Mouse (Mus musculus) myocyte (in vitro differentiated cells): ENCODE measurements at regions not wholly inside any gene's neighbourhood (a gene's known extent, or its start where the extent isn't known, plus 50 kb on each side); places are given as distances from the start of the nearest gene placed in this dataset.

Source experiments
- H3K27me3 ChIP-seq: one replicate; pipeline ENCODE4 v1.6.1; 2011; ENCODE audit not compliant: control insufficient read depth, insufficient read depth, insufficient read length
- H3K36me3 ChIP-seq: one replicate; pipeline ENCODE4 v1.6.1; 2011; ENCODE audit not compliant: control insufficient read depth, insufficient read depth
- H3K4me2 ChIP-seq: one replicate; pipeline ENCODE4 v1.6.1; 2011; ENCODE audit warnings: low read depth, control low read depth
- H3K4me3 ChIP-seq: one replicate; pipeline ENCODE4 v1.5.1; 2011; ENCODE audit warnings: mild to moderate bottlenecking, control low read depth, moderate library complexity
- H3K79me2 ChIP-seq: one replicate; pipeline ENCODE4 v1.6.1; 2011; ENCODE audit not compliant: control insufficient read depth, insufficient read depth
- H3ac ChIP-seq: one replicate; pipeline ENCODE4 v1.6.1; 2011; ENCODE audit not compliant: control insufficient read depth, insufficient read length
- CEBPB ChIP-seq: IDR thresholded peaks from 2 replicates; pipeline ENCODE4 v1.6.1; 2011; ENCODE audit warnings: mild to moderate bottlenecking, moderate library complexity; ENCODE audit not compliant: poor library complexity, insufficient read depth, severe bottlenecking
- E2F4 ChIP-seq: IDR thresholded peaks from one replicate; pipeline ENCODE4 v1.6.1; 2011; ENCODE audit warnings: mild to moderate bottlenecking, control low read depth, moderate library complexity; ENCODE audit not compliant: insufficient read depth
- MAX ChIP-seq: IDR thresholded peaks from one replicate; pipeline ENCODE4 v1.6.1; 2011; ENCODE audit warnings: low read depth, mild to moderate bottlenecking, control low read depth
- MYOD1 ChIP-seq, 3 experiments: IDR thresholded peaks; one replicate each; pipeline ENCODE4 v1.6.1; 2011; ENCODE audit warnings: control low read depth in 2 of 3, low read depth in 2 of 3, mild to moderate bottlenecking in 2 of 3, moderate library complexity in 1 of 3; ENCODE audit not compliant: insufficient read length in 2 of 3, control insufficient read depth in 1 of 3
- MYOG ChIP-seq, 3 experiments: IDR thresholded peaks; one replicate each; pipeline ENCODE4 v1.6.1; 2011; ENCODE audit warnings: control low read depth in 2 of 3, low read depth in 2 of 3, mild to moderate bottlenecking in 2 of 3; ENCODE audit not compliant: insufficient read length in 2 of 3, control insufficient read depth in 1 of 3, insufficient read depth in 1 of 3
- POLR2A ChIP-seq: IDR thresholded peaks from one replicate; pipeline ENCODE4 v1.6.1; 2011; ENCODE audit warnings: low read depth, mild to moderate bottlenecking, control low read depth, moderate library complexity; ENCODE audit not compliant: insufficient read length
- POLR2AphosphoS2 ChIP-seq: IDR thresholded peaks from one replicate; pipeline ENCODE4 v1.6.1; 2011; ENCODE audit warnings: low read depth, control low read depth; ENCODE audit not compliant: insufficient read length
- REST ChIP-seq: IDR thresholded peaks from one replicate; pipeline ENCODE4 v1.6.1; 2011; ENCODE audit warnings: mild to moderate bottlenecking, control low read depth, moderate library complexity; ENCODE audit not compliant: insufficient read depth, insufficient read length
- SRF ChIP-seq: IDR thresholded peaks from one replicate; pipeline ENCODE4 v1.6.1; 2011; ENCODE audit warnings: low read depth; ENCODE audit not compliant: control insufficient read depth, insufficient read length
- TCF12 ChIP-seq: IDR thresholded peaks from one replicate; pipeline ENCODE4 v1.6.1; 2011; ENCODE audit warnings: mild to moderate bottlenecking, control low read depth; ENCODE audit not compliant: poor library complexity, insufficient read depth, severe bottlenecking
- TCF3 ChIP-seq: IDR thresholded peaks from one replicate; pipeline ENCODE4 v1.6.1; 2011; ENCODE audit warnings: low read depth, control low read depth; ENCODE audit not compliant: insufficient read length
- USF1 ChIP-seq: IDR thresholded peaks from one replicate; pipeline ENCODE4 v1.6.1; 2011; ENCODE audit warnings: low read depth, mild to moderate bottlenecking, control low read depth, moderate library complexity

DNA sequence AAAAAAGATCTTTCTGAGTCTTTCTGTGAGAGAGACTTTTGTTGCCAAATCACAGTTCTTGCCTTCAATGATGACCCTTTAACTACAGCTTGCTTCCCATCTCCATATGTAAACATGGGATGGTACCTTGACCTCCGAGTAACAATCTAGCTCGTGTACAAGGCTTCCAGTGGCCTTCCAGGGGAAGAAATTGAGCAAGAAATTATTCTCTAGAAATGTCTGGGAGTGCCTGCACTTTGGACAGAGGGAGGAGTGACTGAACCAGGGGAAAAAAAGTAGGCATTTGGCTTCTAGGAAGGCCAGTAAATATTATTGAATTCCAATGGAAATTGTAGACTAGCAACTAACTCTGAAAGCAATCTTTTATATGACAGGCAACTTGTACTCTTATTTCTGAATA is 287.8 kb upstream of the Mpdz start:
- H3K79me2 ChIP-seq, result no peaks in the 10 kb centered on the region
- H3K4me3 ChIP-seq, result no peak overlapping the region
- H3ac ChIP-seq, result no peak overlapping the region
- H3K4me2 ChIP-seq, result no peak overlapping the region
- no peaks in the 10 kb centered on the region for H3K27me3 ChIP-seq
- TF ChIP-seq TCF12 (no peak), USF1 (no peak), SRF (no peak), MYOD1 (IDR thresholded peaks at IDR 0.05; ENCODE audit: control insufficient read depth in 1 of 3, insufficient read length in 2 of 3, low read depth in 2 of 3) (no peak), POLR2AphosphoS2 (no peak), POLR2A (no peak), REST (no peak), CEBPB (no peak), MAX (no peak), E2F4 (no peak), MYOG (IDR thresholded peaks at IDR 0.05; ENCODE audit: control insufficient read depth in 1 of 3, insufficient read depth in 1 of 3, insufficient read length in 2 of 3, low read depth in 2 of 3) (no peak), TCF3 (no peak)
- H3K36me3 ChIP-seq, result no peaks in the 10 kb centered on the region

DNA sequence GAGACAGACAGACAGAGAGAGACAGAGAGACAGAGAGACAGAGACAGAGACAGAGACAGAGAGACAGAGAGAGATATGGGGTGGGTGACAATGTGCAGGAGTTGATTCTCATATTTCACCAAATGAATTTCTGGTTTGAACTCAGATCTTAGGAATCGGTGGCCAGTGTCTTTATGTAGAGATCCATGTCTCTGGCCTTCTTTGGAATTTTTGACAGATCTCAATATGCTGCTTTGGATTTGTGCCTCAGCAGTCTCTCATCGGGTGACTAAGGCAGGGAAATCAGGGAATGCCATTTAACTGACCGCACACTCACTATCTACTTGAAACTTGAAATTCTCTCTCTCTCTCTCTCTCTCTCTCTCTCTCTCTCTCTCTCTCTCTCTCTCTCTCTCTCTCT is 286.3 kb upstream of the Mpdz start:
- Histone ChIP-seq H3K4me2 (no peak overlapping the region), H3K36me3 (no peaks in the 10 kb centered on the region), H3K79me2 (no peaks in the 10 kb centered on the region), H3K4me3 (no peak overlapping the region), H3K27me3 (no peaks in the 10 kb centered on the region), H3ac (no peak overlapping the region)
- TF ChIP-seq USF1, result no peak
- no peak for TF ChIP-seq MAX
- no peak for TF ChIP-seq POLR2AphosphoS2
- no peak for TF ChIP-seq MYOD1 (IDR thresholded peaks at IDR 0.05; ENCODE audit: control insufficient read depth in 1 of 3, insufficient read length in 2 of 3, low read depth in 2 of 3)
- TF ChIP-seq SRF, result no peak
- TF ChIP-seq MYOG (IDR thresholded peaks at IDR 0.05; ENCODE audit: control insufficient read depth in 1 of 3, insufficient read depth in 1 of 3, insufficient read length in 2 of 3, low read depth in 2 of 3), result no peak
- TF ChIP-seq TCF3, result no peak
- TF ChIP-seq E2F4, result no peak
- no peak for TF ChIP-seq POLR2A
- TF ChIP-seq REST, result no peak
- TF ChIP-seq TCF12, result no peak
- no peak for TF ChIP-seq CEBPB

DNA sequence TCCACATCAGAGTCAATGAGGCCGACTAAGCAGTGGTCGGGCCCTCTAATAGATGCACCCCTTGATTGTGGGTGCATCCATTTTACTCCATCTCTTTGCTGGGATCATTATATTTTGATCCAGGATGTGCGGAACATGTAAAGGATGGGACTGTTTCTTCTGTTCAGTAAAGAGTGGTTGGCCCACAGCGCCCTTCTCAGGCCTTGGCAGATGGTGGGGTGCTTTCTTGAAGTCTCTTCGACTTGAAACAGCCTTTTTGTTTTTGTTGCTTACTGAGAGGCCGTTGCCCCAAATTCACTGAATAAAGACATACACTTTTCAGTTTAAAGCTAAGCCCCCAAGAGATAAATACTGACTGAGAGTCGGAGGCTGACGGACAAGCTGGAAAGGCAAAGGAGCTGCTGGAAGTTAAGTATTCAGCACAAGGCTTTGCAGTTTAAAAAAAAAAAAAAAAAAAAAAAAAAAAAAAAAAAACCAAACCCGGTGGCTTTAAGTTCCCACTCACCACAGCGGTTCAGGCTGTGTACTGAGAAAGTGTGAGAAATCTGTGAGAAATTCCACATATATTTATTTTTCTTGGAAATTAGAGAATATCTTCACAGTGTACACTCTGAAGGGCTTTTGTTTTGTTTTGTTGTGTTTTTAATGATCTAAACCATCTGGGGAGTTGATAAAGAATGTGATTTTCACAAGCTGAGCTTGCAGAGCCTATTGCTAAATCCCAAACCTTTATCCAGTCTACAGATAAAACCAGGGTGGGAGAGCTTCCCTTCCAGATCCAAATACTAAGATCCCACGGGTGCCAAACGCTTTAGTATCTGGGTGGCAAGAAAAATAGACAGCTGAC is 285.3 kb upstream of the Mpdz start:
- H3K27me3 ChIP-seq, result no peaks in the 10 kb centered on the region
- H3K36me3 ChIP-seq, result no peaks in the 10 kb centered on the region
- TF ChIP-seq POLR2AphosphoS2 (no peak), SRF (no peak), MYOG (IDR thresholded peaks at IDR 0.05; ENCODE audit: control insufficient read depth in 1 of 3, insufficient read depth in 1 of 3, insufficient read length in 2 of 3, low read depth in 2 of 3) (no peak), MYOD1 (IDR thresholded peaks at IDR 0.05; ENCODE audit: control insufficient read depth in 1 of 3, insufficient read length in 2 of 3, low read depth in 2 of 3) (no peak), USF1 (no peak), TCF12 (no peak), REST (no peak), CEBPB (no peak), E2F4 (no peak), TCF3 (no peak), MAX (no peak)
- H3K4me3 ChIP-seq, result no peak overlapping the region
- H3K79me2 ChIP-seq, result no peaks in the 10 kb centered on the region
- H3ac ChIP-seq, result no peak overlapping the region
- peak overlapping the region; percentile 12 for H3K4me2 ChIP-seq

DNA sequence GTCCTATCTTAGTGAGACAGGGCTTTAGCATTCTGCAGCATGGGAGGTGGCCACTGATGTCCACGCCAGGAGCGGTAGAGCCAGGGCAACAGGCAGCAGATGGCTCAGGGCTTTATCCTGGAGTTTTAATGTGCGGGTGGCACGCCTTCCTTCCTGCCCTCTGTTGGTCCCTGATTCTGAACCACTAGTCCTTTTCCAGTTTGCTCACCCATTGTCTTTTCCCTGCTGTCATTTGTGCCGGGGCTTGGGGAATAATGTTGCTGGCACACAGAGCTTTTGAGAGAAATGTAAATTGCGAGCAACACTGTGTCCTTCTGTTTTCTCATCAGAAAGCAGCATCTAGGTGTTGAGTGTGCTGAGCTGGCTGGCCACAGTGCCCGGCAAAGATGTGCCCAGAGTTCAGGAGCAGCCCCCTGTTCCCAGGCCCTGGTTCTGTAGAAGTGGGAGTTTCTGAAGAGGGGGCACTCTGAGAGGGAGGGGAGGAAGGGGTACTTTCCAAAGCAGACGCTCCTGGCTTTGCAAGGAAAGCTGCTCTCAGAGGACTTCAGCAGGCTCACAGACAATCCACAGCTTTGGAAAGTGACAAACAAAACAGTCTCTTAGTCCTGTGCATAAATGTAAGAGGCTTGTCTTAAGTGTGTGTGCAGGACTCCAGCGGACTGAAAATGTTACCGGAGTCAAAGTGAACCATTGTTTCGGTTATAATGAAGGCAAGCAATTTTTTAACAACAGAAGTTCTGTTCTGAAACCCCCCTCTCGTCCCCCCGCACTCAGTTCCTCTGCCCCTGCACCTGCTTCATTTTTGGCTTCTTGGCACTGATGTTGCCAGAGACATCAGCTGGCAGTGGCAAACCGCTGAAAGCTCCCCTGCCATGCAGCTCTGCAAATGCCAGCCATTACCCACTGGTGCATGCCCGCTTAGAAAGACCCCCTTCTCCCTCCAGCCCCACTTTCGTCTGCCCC is 284.4 kb upstream of the Mpdz start:
- H3K4me3 ChIP-seq, result no peak overlapping the region
- H3K27me3 ChIP-seq, result no peaks in the 10 kb centered on the region
- no peak overlapping the region for H3ac ChIP-seq
- H3K79me2 ChIP-seq, result no peaks in the 10 kb centered on the region
- H3K4me2 ChIP-seq, result no peak overlapping the region
- TF ChIP-seq TCF3 (no peak), POLR2A (no peak), REST (no peak), MYOD1 (IDR thresholded peaks at IDR 0.05; ENCODE audit: control insufficient read depth in 1 of 3, insufficient read length in 2 of 3, low read depth in 2 of 3) (peak in 2 of 3 experiments; percentile 25 to 42), SRF (no peak), MAX (no peak), TCF12 (no peak), CEBPB (no peak), USF1 (no peak), MYOG (IDR thresholded peaks at IDR 0.05; ENCODE audit: control insufficient read depth in 1 of 3, insufficient read depth in 1 of 3, insufficient read length in 2 of 3, low read depth in 2 of 3) (peak in 1 of 3 experiments; percentile 56)
- no peaks in the 10 kb centered on the region for H3K36me3 ChIP-seq
